Mouse (Mus musculus) G1E-ER4 (cell line): ENCODE results near the gene Slc35c1. TPM values are rescaled to one million over a fixed set of nuclear protein-coding genes. Genes with fewer than 3 reads are reported as not detected.

ENCODE experiments used
- GATA1 ChIP-seq: IDR thresholded peaks from one replicate; pipeline ENCODE4 v1.8.0; 2012; ENCODE audit warnings: low read length, inconsistent platforms
- polyA plus RNA-seq: library from polyadenylated mRNA; stranded (reverse); fragments of >175 nt; gene quantifications from 2 replicates; pipeline ENCODE4 v1.2.3, GENCODE M21; 2012

Gene Slc35c1
- polyA plus RNA-seq, 1 experiment, result 26.9 TPM

GRCm38 (mm10) chr2:92451126-92451525 lies 9.2 kb downstream of the Slc35c1 start:
- TF ChIP-seq GATA1, result peak; percentile 57

- TF ChIP-seq GATA1, result no peak
These were observed 13.1 kb downstream of the Slc35c1 start for GRCm38 (mm10) chr2:92447121-92447740.

GRCm38 (mm10) chr2:92446656-92447055 lies 13.7 kb downstream of the Slc35c1 start:
- no peak for TF ChIP-seq GATA1

GRCm38 (mm10) chr2:92445890-92446289 lies 14.4 kb downstream of the Slc35c1 start:
- no peak for TF ChIP-seq GATA1

- peak; percentile 88 for TF ChIP-seq GATA1
These were observed 16.0 kb downstream of the Slc35c1 start for GRCm38 (mm10) chr2:92444376-92444775.

- TF ChIP-seq GATA1, result no peak
These were observed 17.0 kb downstream of the Slc35c1 start for GRCm38 (mm10) chr2:92443313-92443712.

- TF ChIP-seq GATA1, result no peak
These were observed 17.8 kb downstream of the Slc35c1 start for GRCm38 (mm10) chr2:92442419-92443001.

- no peak for TF ChIP-seq GATA1
These were observed 19.9 kb downstream of the Slc35c1 start for GRCm38 (mm10) chr2:92440432-92440831.

- TF ChIP-seq GATA1, result no peak
These were observed 21.8 kb downstream of the Slc35c1 start for GRCm38 (mm10) chr2:92438567-92438966.

GRCm38 (mm10) chr2:92437875-92438274 lies 22.5 kb downstream of the Slc35c1 start:
- no peak for TF ChIP-seq GATA1

GRCm38 (mm10) chr2:92437366-92437765 lies 23.0 kb downstream of the Slc35c1 start:
- TF ChIP-seq GATA1, result peak; percentile 35

GRCm38 (mm10) chr2:92435023-92435422 lies 25.3 kb downstream of the Slc35c1 start:
- no peak for TF ChIP-seq GATA1

GRCm38 (mm10) chr2:92434375-92434745 lies 26.0 kb downstream of the Slc35c1 start:
- no peak for TF ChIP-seq GATA1

- no peak for TF ChIP-seq GATA1
These were observed 26.6 kb downstream of the Slc35c1 start, which contains the start of gene Cry2 for GRCm38 (mm10) chr2:92433578-92434374. Gene Cry2 (minus strand): TSS chr2:92434043.

- no peak for TF ChIP-seq GATA1
These were observed 27.7 kb downstream of the Slc35c1 start for GRCm38 (mm10) chr2:92432299-92433295.
